Mouse (Mus musculus) liver, embryonic 14.5 days (tissue): ENCODE measurements around the gene Rtn4r. TPM values are rescaled to one million over a fixed set of nuclear protein-coding genes. Genes with fewer than 3 reads are reported as not detected.

ENCODE experiments used
- ATAC-seq: fragments of 200-750 bp; cut with Nextera tagmentation; 2 replicates; pipeline ENCODE4 v1.8.0; 2017; ENCODE audit warnings: moderate number of reproducible peaks, mild to moderate bottlenecking, moderate library complexity; ENCODE audit not compliant: insufficient read depth
- DNase-seq, 3 experiments: peaks; one replicate each; pipeline ENCODE4 v3.0.0-alpha.2; 2012 to 2013; ENCODE audit warnings: low read depth in 3 of 3, low spot score in 3 of 3
- H3K27ac ChIP-seq: fragments of 300-500 bp; sonication (generic); 2 replicates; pipeline ENCODE4 v1.5.1; 2014; ENCODE audit warnings: moderate library complexity, mild to moderate bottlenecking, control low read depth, inconsistent platforms
- H3K27me3 ChIP-seq: fragments of 300-500 bp; sonication (generic); 2 replicates; pipeline ENCODE4 v1.6.1; 2014; ENCODE audit warnings: mild to moderate bottlenecking, low read length, moderate library complexity; ENCODE audit not compliant: control insufficient read depth, insufficient read depth
- H3K36me3 ChIP-seq: fragments of 300-500 bp; sonication (generic); replicated peaks from 2 replicates; pipeline ENCODE4 v1.6.1; 2014; ENCODE audit warnings: low read depth; ENCODE audit not compliant: control insufficient read depth, insufficient read depth
- H3K4me1 ChIP-seq, 2 experiments: fragments of 200-500 bp in 1 of 2; fragments of 300-500 bp in 1 of 2; sonication (generic) in 1 of 2; replicated peaks; 2 replicates each; pipeline ENCODE4 v1.6.1; 2012 to 2014; ENCODE audit warnings: antibody characterized with exemption in 1 of 2, inconsistent platforms in 1 of 2, low read length in 1 of 2; ENCODE audit not compliant: control insufficient read depth in 2 of 2, insufficient read depth in 2 of 2
- H3K4me2 ChIP-seq: fragments of 300-500 bp; sonication (generic); 2 replicates; pipeline ENCODE4 v1.6.1; 2014; ENCODE audit warnings: low read depth, mild to moderate bottlenecking, control low read depth, moderate library complexity
- H3K4me3 ChIP-seq, 2 experiments: fragments of 200-500 bp in 1 of 2; fragments of 300-500 bp in 1 of 2; sonication (generic) in 1 of 2; 2 replicates each; pipeline ENCODE4 v1.5.1; 2012 to 2014; ENCODE audit warnings: low read depth in 2 of 2, low read length in 2 of 2, mild to moderate bottlenecking in 2 of 2, control low read depth in 1 of 2, inconsistent platforms in 1 of 2, moderate library complexity in 1 of 2; ENCODE audit not compliant: insufficient read depth in 1 of 2
- H3K9ac ChIP-seq: fragments of 300-500 bp; sonication (generic); replicated peaks from 2 replicates; pipeline ENCODE4 v1.6.1; 2014; ENCODE audit warnings: mild to moderate bottlenecking, control low read depth, moderate library complexity
- H3K9me3 ChIP-seq: fragments of 300-500 bp; sonication (generic); 2 replicates; pipeline ENCODE4 v1.6.1; 2016; ENCODE audit warnings: low read length, mixed read lengths; ENCODE audit not compliant: control insufficient read depth
- CTCF ChIP-seq: IDR thresholded peaks from 2 replicates; pipeline ENCODE4 v1.5.1; 2016; ENCODE audit warnings: antibody characterized with exemption, low read depth, control low read depth
- EP300 ChIP-seq: IDR thresholded peaks from 2 replicates; pipeline ENCODE4 v1.6.1; 2016; ENCODE audit warnings: antibody characterized with exemption, low read depth
- WGBS: fragments of 180-500 bp; shearing (Covaris S2); extraction: QIAGEN DNeasy Blood & Tissue Kit; methylation state at CpG from one replicate; pipeline ENCODE4 v1.1.7; 2014; ENCODE audit not compliant: insufficient replicate concordance; 5-methylcytosine and 5-hydroxymethylcytosine counted together
- microRNA-seq: library from miRNA; unstranded; fragments of <30 nt; microRNA quantifications from one replicate; pipeline ENCODE4, GENCODE M21; 2016
- polyA plus RNA-seq, 2 experiments: library from polyadenylated mRNA; depleted of rRNA in 1 of 2; stranded (reverse) in 1 of 2; unstranded in 1 of 2; fragments of >200 nt; fragmentation: Nextera tagmentation in 1 of 2; extraction: Ambion mirVana in 1 of 2; gene quantifications; 2 replicates each; pipeline versions ENCODE4 v1.2.1 to v1.2.3; 2012 to 2014

Gene Rtn4r
- polyA plus RNA-seq, 2 experiments: 0.46 to 0.52 TPM

GRCm38 (mm10) chr16:18197881-18198280 is 70.4 kb downstream of the Rtn4r start:
- WGBS: 59% methylated on average over 6 of the region's 6 CpGs
- Histone ChIP-seq H3K9me3 (no peaks in the 10 kb centered on the region), H3K27ac (no peak overlapping the region), H3K9ac (no peak overlapping the region), H3K4me1 (no peaks in the 10 kb centered on the region), H3K4me3 (no peak overlapping the region), H3K36me3 (no peaks in the 10 kb centered on the region), H3K4me2 (no peak overlapping the region), H3K27me3 (no peaks in the 10 kb centered on the region)
- DNase-seq (no peak), ATAC-seq (no peak)
- no peak for TF ChIP-seq EP300
- no peak for TF ChIP-seq CTCF

DNA sequence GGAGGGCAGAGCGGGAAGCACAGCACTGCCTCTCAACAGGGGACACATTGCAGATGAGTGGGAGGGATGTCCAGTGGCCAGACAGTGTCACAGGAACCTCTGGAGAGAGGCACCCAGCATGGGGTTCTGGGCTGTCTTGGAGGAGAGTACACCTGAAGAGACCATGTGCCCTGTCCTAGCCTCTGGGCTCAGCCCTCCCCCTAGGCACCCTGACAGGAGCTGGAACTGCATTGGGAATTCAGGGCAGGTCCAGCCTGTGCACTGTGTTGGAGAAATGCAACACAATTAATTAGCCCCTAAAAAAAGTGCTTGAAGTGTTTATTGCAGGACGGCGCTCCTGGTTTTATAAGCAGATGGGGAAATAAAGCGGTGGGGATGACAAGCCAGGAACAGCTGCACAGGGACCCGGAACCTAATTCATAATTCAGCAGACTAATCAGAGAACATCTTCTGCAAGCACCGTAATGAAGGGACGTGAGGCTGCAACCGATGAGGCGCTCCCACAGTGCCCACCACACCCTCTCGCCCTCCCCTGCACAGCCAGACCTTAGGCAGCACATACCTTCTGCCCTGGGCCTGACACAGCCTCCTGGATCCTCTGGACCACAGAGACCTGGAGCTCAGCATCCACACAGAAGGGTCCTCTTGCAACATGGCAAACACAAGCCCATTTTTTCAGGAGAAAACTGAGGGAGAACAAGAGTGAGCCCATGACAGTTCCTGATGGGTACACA is 71.1 kb downstream of the Rtn4r start:
- Histone ChIP-seq H3K27me3 (no peaks in the 10 kb centered on the region), H3K27ac (no peak overlapping the region), H3K9ac (no peak overlapping the region), H3K4me3 (no peak overlapping the region), H3K36me3 (no peaks in the 10 kb centered on the region), H3K9me3 (no peaks in the 10 kb centered on the region), H3K4me2 (no peak overlapping the region), H3K4me1 (no peaks in the 10 kb centered on the region)
- ATAC-seq: no peak
- no peak for DNase-seq
- WGBS: 67% methylated on average over 10 of the region's 10 CpGs
- no peak for TF ChIP-seq EP300
- TF ChIP-seq CTCF: no peak

DNA sequence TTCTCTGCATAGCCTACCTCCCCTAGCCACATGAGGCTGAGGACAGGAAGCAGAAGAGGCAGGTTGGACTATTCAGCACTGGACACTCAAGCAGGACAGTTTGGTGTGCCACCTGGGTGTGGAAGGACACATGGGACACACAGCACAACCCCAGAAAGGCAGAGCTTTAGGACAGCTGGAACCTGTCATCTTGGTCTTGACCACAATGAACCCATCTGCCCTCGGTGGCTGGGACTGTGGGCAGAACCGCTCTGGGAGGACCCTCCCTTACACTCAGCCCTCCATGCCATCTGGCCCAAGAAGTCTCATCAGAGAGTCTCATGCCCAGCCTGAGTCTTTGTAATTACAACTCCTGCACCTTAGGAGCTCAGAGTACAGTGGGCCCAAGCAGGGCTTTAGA is 72.6 kb downstream of the Rtn4r start:
- ATAC-seq: no peak
- Histone ChIP-seq H3K9ac (no peak overlapping the region), H3K4me2 (no peak overlapping the region), H3K4me3 (no peak overlapping the region), H3K27ac (no peak overlapping the region), H3K36me3 (no peaks in the 10 kb centered on the region), H3K9me3 (no peaks in the 10 kb centered on the region), H3K4me1 (no peaks in the 10 kb centered on the region), H3K27me3 (no peaks in the 10 kb centered on the region)
- DNase-seq: no peak
- TF ChIP-seq CTCF (no peak), EP300 (no peak)
- WGBS: 56% methylated on average over 2 of the region's 2 CpGs

DNA sequence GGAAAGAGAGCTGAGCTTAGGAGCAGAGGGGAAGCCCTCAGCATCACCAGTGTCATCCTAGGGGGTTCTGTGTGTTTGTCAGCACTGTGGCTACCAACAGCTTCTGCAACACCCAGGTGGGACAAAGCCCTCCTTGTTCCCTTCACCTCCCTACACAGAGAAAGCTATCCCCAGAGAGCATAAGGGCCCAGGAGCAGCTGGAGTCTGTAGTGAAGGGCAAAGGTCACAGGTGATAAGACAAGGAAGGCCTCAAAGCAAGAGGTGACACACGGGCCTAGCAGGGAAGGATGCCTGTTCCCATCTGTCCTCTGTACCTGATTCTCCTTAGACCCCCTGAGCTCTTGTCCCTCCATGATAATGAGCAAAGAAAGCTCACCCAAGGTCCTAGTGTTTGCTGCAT is 74.2 kb downstream of the Rtn4r start:
- Histone ChIP-seq H3K9me3 (no peaks in the 10 kb centered on the region), H3K36me3 (no peaks in the 10 kb centered on the region), H3K4me2 (no peak overlapping the region), H3K27me3 (no peaks in the 10 kb centered on the region), H3K4me3 (no peak overlapping the region), H3K9ac (no peak overlapping the region), H3K27ac (no peak overlapping the region), H3K4me1 (no peaks in the 10 kb centered on the region)
- TF ChIP-seq EP300 (no peak), CTCF (no peak)
- 32% methylated on average over 1 of the region's 1 CpGs for WGBS
- no peak for DNase-seq
- no peak for ATAC-seq

Small RNA genes lying within 50 kb of the gene (microRNA-seq; reads per million reads assigned to microRNA genes)
- gene Mir6366: not detected

Other genes starting within 250 kb of the Rtn4r start
- 0.25 and 0.34 TPM in 2 replicates for gene Gm20518, start 236.0 kb upstream of the Rtn4r start, polyA plus RNA-seq (2012; rRNA removed)
- gene Gm20518, start 236.0 kb upstream of the Rtn4r start, polyA plus RNA-seq (2014; fragmentation: Nextera tagmentation; extraction: Ambion mirVana): not detected in 2 replicates
- not detected in 2 replicates for gene Tssk1, start 233.4 kb upstream of the Rtn4r start, polyA plus RNA-seq (2012; rRNA removed)
- gene Tssk1, start 233.4 kb upstream of the Rtn4r start, polyA plus RNA-seq (2014; fragmentation: Nextera tagmentation; extraction: Ambion mirVana): not detected in 2 replicates
- 14.2 and 16.3 TPM in 2 replicates for gene Dgcr2, start 229.1 kb upstream of the Rtn4r start, polyA plus RNA-seq (2012; rRNA removed)
- gene Dgcr2, start 229.1 kb upstream of the Rtn4r start, polyA plus RNA-seq (2014; fragmentation: Nextera tagmentation; extraction: Ambion mirVana): 13.2 and 15.5 TPM in 2 replicates
- gene Tssk2, start 229.0 kb upstream of the Rtn4r start, polyA plus RNA-seq (2012; rRNA removed): not detected in 2 replicates
- gene Tssk2, start 229.0 kb upstream of the Rtn4r start, polyA plus RNA-seq (2014; fragmentation: Nextera tagmentation; extraction: Ambion mirVana): not detected in 2 replicates
- 6.3 and 7.5 TPM in 2 replicates for gene Ess2, start 216.3 kb upstream of the Rtn4r start, polyA plus RNA-seq (2012; rRNA removed)
- gene Ess2, start 216.3 kb upstream of the Rtn4r start, polyA plus RNA-seq (2014; fragmentation: Nextera tagmentation; extraction: Ambion mirVana): 6.8 and 7.6 TPM in 2 replicates
- gene Gsc2, start 212.6 kb upstream of the Rtn4r start, polyA plus RNA-seq (2012; rRNA removed): not detected in 2 replicates
- not detected in 2 replicates for gene Gsc2, start 212.6 kb upstream of the Rtn4r start, polyA plus RNA-seq (2014; fragmentation: Nextera tagmentation; extraction: Ambion mirVana)
- gene Slc25a1, start 199.4 kb upstream of the Rtn4r start, polyA plus RNA-seq (2012; rRNA removed): 33.4 and 41.7 TPM in 2 replicates
- gene Slc25a1, start 199.4 kb upstream of the Rtn4r start, polyA plus RNA-seq (2014; fragmentation: Nextera tagmentation; extraction: Ambion mirVana): 50.6 and 57.2 TPM in 2 replicates
- 0.13 and 0.38 TPM in 2 replicates for gene Vpreb2, start 147.2 kb upstream of the Rtn4r start, polyA plus RNA-seq (2012; rRNA removed)
- 0.66 and 0.88 TPM in 2 replicates for gene Vpreb2, start 147.2 kb upstream of the Rtn4r start, polyA plus RNA-seq (2014; fragmentation: Nextera tagmentation; extraction: Ambion mirVana)
- 11.4 and 12.5 TPM in 2 replicates for gene Dgcr6, start 74.8 kb upstream of the Rtn4r start, polyA plus RNA-seq (2012; rRNA removed)
- gene Dgcr6, start 74.8 kb upstream of the Rtn4r start, polyA plus RNA-seq (2014; fragmentation: Nextera tagmentation; extraction: Ambion mirVana): 22.1 and 22.5 TPM in 2 replicates
- gene Prodh, start 37.4 kb upstream of the Rtn4r start, polyA plus RNA-seq (2012; rRNA removed): 4.3 and 5.5 TPM in 2 replicates
- 2.6 and 3.2 TPM in 2 replicates for gene Prodh, start 37.4 kb upstream of the Rtn4r start, polyA plus RNA-seq (2014; fragmentation: Nextera tagmentation; extraction: Ambion mirVana)
- gene Ccdc188, start 90.2 kb downstream of the Rtn4r start, polyA plus RNA-seq (2012; rRNA removed): not detected in 2 replicates
- not detected in 2 replicates for gene Ccdc188, start 90.2 kb downstream of the Rtn4r start, polyA plus RNA-seq (2014; fragmentation: Nextera tagmentation; extraction: Ambion mirVana)
- 2.9 and 3.9 TPM in 2 replicates for gene Zdhhc8, start 107.5 kb downstream of the Rtn4r start, polyA plus RNA-seq (2012; rRNA removed)
- gene Zdhhc8, start 107.5 kb downstream of the Rtn4r start, polyA plus RNA-seq (2014; fragmentation: Nextera tagmentation; extraction: Ambion mirVana): 0.88 and 1.2 TPM in 2 replicates
- 44.4 and 51.8 TPM in 2 replicates for gene Trmt2a, start 121.0 kb downstream of the Rtn4r start, polyA plus RNA-seq (2012; rRNA removed)
- gene Trmt2a, start 121.0 kb downstream of the Rtn4r start, polyA plus RNA-seq (2014; fragmentation: Nextera tagmentation; extraction: Ambion mirVana): 46.2 and 47.9 TPM in 2 replicates
- gene Ranbp1, start 121.1 kb downstream of the Rtn4r start, polyA plus RNA-seq (2012; rRNA removed): 86.2 and 148 TPM in 2 replicates
- 338 and 364 TPM in 2 replicates for gene Ranbp1, start 121.1 kb downstream of the Rtn4r start, polyA plus RNA-seq (2014; fragmentation: Nextera tagmentation; extraction: Ambion mirVana)
- gene Gm49776, start 130.7 kb downstream of the Rtn4r start, polyA plus RNA-seq (2012; rRNA removed): 0.18 and 0.40 TPM in 2 replicates
- 1.3 and 1.9 TPM in 2 replicates for gene Gm49776, start 130.7 kb downstream of the Rtn4r start, polyA plus RNA-seq (2014; fragmentation: Nextera tagmentation; extraction: Ambion mirVana)
- gene Dgcr8, start 161.6 kb downstream of the Rtn4r start, polyA plus RNA-seq (2012; rRNA removed): 15.5 and 23.4 TPM in 2 replicates
- gene Dgcr8, start 161.6 kb downstream of the Rtn4r start, polyA plus RNA-seq (2014; fragmentation: Nextera tagmentation; extraction: Ambion mirVana): 8.8 and 10.4 TPM in 2 replicates
- 44.3 and 44.5 TPM in 2 replicates for gene Tango2, start 220.5 kb downstream of the Rtn4r start, polyA plus RNA-seq (2012; rRNA removed)
- 58.8 and 70.3 TPM in 2 replicates for gene Tango2, start 220.5 kb downstream of the Rtn4r start, polyA plus RNA-seq (2014; fragmentation: Nextera tagmentation; extraction: Ambion mirVana)
- gene Arvcf, start 220.5 kb downstream of the Rtn4r start, polyA plus RNA-seq (2012; rRNA removed): 6.0 and 6.4 TPM in 2 replicates
- 4.7 and 7.4 TPM in 2 replicates for gene Arvcf, start 220.5 kb downstream of the Rtn4r start, polyA plus RNA-seq (2014; fragmentation: Nextera tagmentation; extraction: Ambion mirVana)